ENCODE assay signal across 18 mouse cellular contexts in the genomic region with DNA sequence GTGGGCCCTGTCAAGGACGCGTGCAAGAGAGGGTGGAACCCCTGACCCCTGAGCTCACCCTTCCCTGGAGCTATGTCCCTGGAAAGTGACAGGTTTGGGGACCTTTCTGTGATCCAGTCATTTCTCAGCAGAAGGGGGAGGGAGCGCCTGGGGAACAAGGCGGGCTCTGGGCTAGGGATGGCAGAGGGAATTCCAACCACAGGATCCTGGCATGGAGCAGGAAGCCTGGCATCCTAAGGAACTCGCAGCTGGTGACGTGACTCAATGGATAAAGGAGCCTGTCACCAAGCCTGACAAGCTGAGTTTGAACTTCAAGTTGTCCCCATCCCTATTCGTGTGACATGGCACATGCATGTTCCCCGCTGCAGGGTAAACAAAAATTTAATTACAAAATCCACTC. TPM values are rescaled to one million over a fixed set of nuclear protein-coding genes. Genes with fewer than 3 reads are reported as not detected.
DNase-seq lines count a peak whose midpoint lies in the region; ATAC-seq and TF ChIP-seq lines count a peak whose summit lies in the region.
"Had no signal": no experiment of that assay in that cellular context is flagged by ENCODE, and none has a peak within 500 bp of the region (broad histone marks: within the 10 kb centered on the region; RNA-seq: fewer than 3 reads in every experiment).

No protein-coding gene starts in this region.

- no peak for TF ChIP-seq CTCF in C2C12 (IDR thresholded peaks at IDR 0.05; ENCODE audit: control insufficient read depth, insufficient read depth, insufficient read length)
- no peak for TF ChIP-seq CTCF in stomach, postnatal 0 days (IDR thresholded peaks at IDR 0.05; ENCODE audit: low read depth)

- DNase-seq in 3134 (ENCODE audit: extremely low read depth, insufficient read length, low spot score) = peak; percentile 74
- peak; percentile 11 for DNase-seq in stomach, postnatal 0 days (ENCODE audit: low spot score)
- no peak for DNase-seq in spleen, postnatal 14 days (ENCODE audit: low spot score in 2 of 2)
- no peak for DNase-seq in gastrocnemius, adult 8-10 months (ENCODE audit: low spot score in 2 of 2)
- DNase-seq: adrenal gland, adult 8-10 months; adrenal gland, postnatal 14 days; adrenal gland, postnatal 36 days; B cell, adult 2 months; cerebellum, adult 11-12 months; cerebellum, adult 2 months; cerebellum, adult 9-10 months; cerebellum, postnatal 10 days; cerebellum, postnatal 25 days had no signal

- H3K36me3 ChIP-seq in C2C12 (ENCODE audit: control insufficient read depth, insufficient read depth) = peaks cover 9% of the 10 kb centered on the region
- no peaks in the 10 kb centered on the region for H3K36me3 ChIP-seq in stomach, postnatal 0 days (ENCODE audit: control insufficient read depth, insufficient read depth, low read length)

- H3K4me3 ChIP-seq in C2C12 (ENCODE audit: insufficient read depth, poor library complexity, severe bottlenecking) = no peak overlapping the region
- no peak overlapping the region for H3K4me3 ChIP-seq in stomach, postnatal 0 days (ENCODE audit: low read depth, low read length)
- H3K4me3 ChIP-seq: embryonic facial prominence, embryonic 10.5 days; embryonic facial prominence, embryonic 12.5 days; forebrain, embryonic 13.5 days; forebrain, embryonic 15.5 days had no signal

- whole genome bisulfite sequencing in stomach, postnatal 0 days = 89% methylated on average over 8 of the region's 8 CpGs

- no peaks in the 10 kb centered on the region for H3K79me2 ChIP-seq in C2C12 (ENCODE audit: control insufficient read depth, insufficient read depth)

- no peaks in the 10 kb centered on the region for H3K9me3 ChIP-seq in stomach, postnatal 0 days (ENCODE audit: control insufficient read depth, low read length)
- H3K9me3 ChIP-seq: embryonic facial prominence, embryonic 12.5 days; forebrain, embryonic 13.5 days; forebrain, embryonic 15.5 days had no signal

- no peak overlapping the region for H3K4me2 ChIP-seq in stomach, postnatal 0 days (replicated peaks; ENCODE audit: low read depth)
- H3K4me2 ChIP-seq: embryonic facial prominence, embryonic 12.5 days; forebrain, embryonic 13.5 days; forebrain, embryonic 15.5 days had no signal

- TF ChIP-seq EP300 in stomach, postnatal 0 days (optimal IDR thresholded peaks at IDR 0.05) = no peak

- no peaks in the 10 kb centered on the region for H3K27me3 ChIP-seq in C2C12 (ENCODE audit: control insufficient read depth, insufficient read depth, insufficient read length)
- H3K27me3 ChIP-seq in stomach, postnatal 0 days (ENCODE audit: control insufficient read depth, insufficient read depth, low read length) = no peaks in the 10 kb centered on the region
- H3K27me3 ChIP-seq: embryonic facial prominence, embryonic 12.5 days; forebrain, embryonic 13.5 days; forebrain, embryonic 15.5 days had no signal

- no peak overlapping the region for H3ac ChIP-seq in C2C12 (ENCODE audit: control insufficient read depth, insufficient read length, low read depth)

- no peak overlapping the region for H3K27ac ChIP-seq in stomach, postnatal 0 days (replicated peaks)
- H3K27ac ChIP-seq: embryonic facial prominence, embryonic 10.5 days; embryonic facial prominence, embryonic 12.5 days; forebrain, embryonic 13.5 days; forebrain, embryonic 15.5 days had no signal

- H3K79me3 ChIP-seq in C2C12 (ENCODE audit: low read depth) = no peaks in the 10 kb centered on the region

- no peak for ATAC-seq in stomach, postnatal 0 days (ENCODE audit: low FRiP score, low TSS enrichment)
- ATAC-seq: forebrain, embryonic 13.5 days; forebrain, embryonic 15.5 days had no signal

- no peak overlapping the region for H3K9ac ChIP-seq in stomach, postnatal 0 days (ENCODE audit: low read length)
- H3K9ac ChIP-seq: embryonic facial prominence, embryonic 12.5 days; forebrain, embryonic 13.5 days; forebrain, embryonic 15.5 days had no signal

- no peaks in the 10 kb centered on the region for H3K4me1 ChIP-seq in stomach, postnatal 0 days (replicated peaks; ENCODE audit: control insufficient read depth, insufficient read depth)
- H3K4me1 ChIP-seq: embryonic facial prominence, embryonic 12.5 days; forebrain, embryonic 13.5 days; forebrain, embryonic 15.5 days had no signal

TF ChIP-seq in C2C12, 6 proteins besides CTCF, POLR2A, EP300 and RAD21:
- TF ChIP-seq FOSL1 (IDR thresholded peaks at IDR 0.05; ENCODE audit: insufficient read depth, low read length, poor library complexity, severe bottlenecking) = no peak
- no peak for TF ChIP-seq CEBPB (IDR thresholded peaks at IDR 0.05; ENCODE audit: low read depth)
- no peak for TF ChIP-seq MAX (IDR thresholded peaks at IDR 0.05)
- TF ChIP-seq USF1 (IDR thresholded peaks at IDR 0.05; ENCODE audit: low read depth) = no peak
- peak; percentile 26 for TF ChIP-seq MYOD1 (IDR thresholded peaks at IDR 0.05; ENCODE audit: control insufficient read depth, insufficient read length, low read depth)
- no peak for TF ChIP-seq MYOG (IDR thresholded peaks at IDR 0.05; ENCODE audit: control insufficient read depth, extremely low read depth, insufficient read length)

RNA-seq across cellular contexts. Expression of gene Sfn, which starts 11.1 kb away (rescaled TPM):
- 0.54 TPM for polyA plus RNA-seq in C2C12 (2012; fragmentation: generic; extraction: Trizol)
- polyA plus RNA-seq in stomach, postnatal 0 days (2015; fragmentation: Nextera tagmentation; extraction: Ambion mirVana) = 355 and 371 TPM in 2 replicates
- total RNA-seq in gastrocnemius, adult 8-10 months (2022) = 1 to 10 TPM in 1 of 4 experiments, under 1 TPM in 3; 0.51 to 1.3 (median 0.79) TPM

RNA-seq across cellular contexts. Expression of gene Gpn2, which starts 28.9 kb away (rescaled TPM):
- 44.1 TPM for polyA plus RNA-seq in C2C12 (2012; fragmentation: generic; extraction: Trizol)
- 13.9 and 14.8 TPM in 2 replicates for polyA plus RNA-seq in stomach, postnatal 0 days (2015; fragmentation: Nextera tagmentation; extraction: Ambion mirVana)
- 1 to 10 TPM; 4.8 to 6.8 (median 5.7) TPM for total RNA-seq in gastrocnemius, adult 8-10 months (2022)

RNA-seq across cellular contexts. Expression of gene Zdhhc18, which starts 36.9 kb away (rescaled TPM):
- polyA plus RNA-seq in C2C12 (2012; fragmentation: generic; extraction: Trizol) = 14.3 TPM
- 1.6 and 3.6 TPM in 2 replicates for polyA plus RNA-seq in stomach, postnatal 0 days (2015; fragmentation: Nextera tagmentation; extraction: Ambion mirVana)
- total RNA-seq in gastrocnemius, adult 8-10 months (2022) = 10 to 100 TPM; 25.7 to 48.0 (median 33.2) TPM

RNA-seq across cellular contexts. Expression of gene Gpatch3, which starts 38.5 kb away (rescaled TPM):
- polyA plus RNA-seq in C2C12 (2012; fragmentation: generic; extraction: Trizol) = 6.9 TPM
- polyA plus RNA-seq in stomach, postnatal 0 days (2015; fragmentation: Nextera tagmentation; extraction: Ambion mirVana) = 3.6 and 3.8 TPM in 2 replicates
- total RNA-seq in gastrocnemius, adult 8-10 months (2022) = 1 to 10 TPM; 3.0 to 3.8 (median 3.4) TPM

RNA-seq across cellular contexts. Expression of gene Pigv, which starts 59.4 kb away (rescaled TPM):
- polyA plus RNA-seq in C2C12 (2012; fragmentation: generic; extraction: Trizol) = 7.3 TPM
- 11.5 and 13.0 TPM in 2 replicates for polyA plus RNA-seq in stomach, postnatal 0 days (2015; fragmentation: Nextera tagmentation; extraction: Ambion mirVana)
- total RNA-seq in gastrocnemius, adult 8-10 months (2022) = 10 to 100 TPM; 12.3 to 16.0 (median 12.5) TPM

Comparison
In these comparisons a context has a peak if more than half of its experiments do, and no peak if none do; other contexts are left out.
1. DNase-seq: peak in 3134 (single experiment) and stomach, postnatal 0 days (single experiment); none in spleen, postnatal 14 days (0 of 2) and gastrocnemius, adult 8-10 months (0 of 2).
2. RNA of gene Sfn, which starts 11.1 kb away (polyA plus RNA-seq): 355 to 371 TPM in stomach, postnatal 0 days; 0.54 TPM in C2C12 (single experiment); every median in the first group is over 100 times any median in the second.